Mouse (Mus musculus) Patski (cell line): ENCODE data around the gene Maats1. TPM values are rescaled to one million over a fixed set of nuclear protein-coding genes. Genes with fewer than 3 reads are reported as not detected.

Experiments used
- ATAC-seq: fragments of 100-300 bp; one replicate; pipeline ENCODE4 v1.8.0; 2021
- CTCF ChIA-PET: fragments of 350-600 bp; sonication (Branson Sonifier 250); formaldehyde crosslinking; loops from one replicate; lab custom pipeline; 2022; ENCODE audit warnings: inconsistent platforms; lab: Charles Lee
- POLR2A ChIA-PET: fragments of 350-600 bp; sonication (Branson Sonifier 250); formaldehyde crosslinking; loops from one replicate; lab custom pipeline; 2022; ENCODE audit warnings: antibody characterized with exemption, inconsistent platforms; lab: Charles Lee
- DNase-seq: peaks from one replicate; pipeline ENCODE4 v3.0.0-alpha.2; 2011; ENCODE audit warnings: low read depth, low spot score
- H3K27me3 ChIP-seq: fragments of 371-371 bp; one replicate; pipeline ENCODE4 v1.5.1; 2021
- CTCF ChIP-seq: fragments of 100-300 bp; IDR thresholded peaks from one replicate; pipeline ENCODE4 v1.5.1; 2021
- in situ Hi-C: fragments of 300-500 bp; cut with MboI; formaldehyde crosslinking; loops from 3 replicates; pipeline ENCODE4 v1.11.1; 2018; ENCODE audit warnings: low pct_unique_long_range_greater_than_20kb, mixed read lengths
- polyA plus RNA-seq: library from polyadenylated mRNA; unstranded; gene quantifications from one replicate; pipeline ENCODE4 v1.2.3, GENCODE M21; 2021

Gene Maats1
- polyA plus RNA-seq, 1 experiment from 2014 or later = 0.09 TPM

DNA sequence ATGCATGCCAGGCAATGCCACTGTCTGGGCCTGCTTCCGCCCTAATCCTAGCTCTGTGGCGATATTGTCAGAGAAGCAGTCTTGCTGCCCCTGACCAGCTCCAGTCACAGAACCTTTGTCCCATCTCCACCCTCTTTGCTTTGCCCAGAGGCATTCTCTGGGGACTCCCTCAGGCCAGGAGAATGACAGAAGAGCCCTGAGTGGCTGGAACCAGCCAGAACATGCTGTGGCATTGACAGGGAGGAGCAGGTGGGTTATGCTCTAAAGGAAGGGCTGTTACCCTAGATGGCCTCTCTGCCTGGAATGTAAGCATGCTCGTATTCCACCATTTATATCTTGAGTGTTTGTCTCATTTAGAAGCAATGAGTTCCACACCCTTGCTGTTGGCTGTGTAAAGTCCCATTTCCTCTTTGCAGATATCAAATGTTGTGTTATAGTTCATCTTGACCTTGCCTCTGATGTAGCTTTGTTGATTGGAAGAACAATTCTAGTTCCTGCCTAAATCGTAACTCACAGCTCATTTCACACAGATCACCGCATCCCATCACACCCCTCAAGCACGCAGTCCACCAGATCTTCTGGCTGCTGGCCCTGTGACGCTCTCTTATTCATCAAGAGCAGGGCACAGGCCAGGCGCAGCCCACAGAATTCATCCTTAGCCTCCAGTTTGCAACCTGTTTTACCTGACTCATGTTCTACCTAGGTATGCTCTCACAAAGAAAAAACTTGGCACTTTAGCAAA is 28.9 kb upstream of the Maats1 start:
- in situ Hi-C loops = no loop called here
- ATAC-seq (no peak), DNase-seq (no peak)
- ChIA-PET POLR2A (interaction anchor here (0.6 kb wide), 1 partner anchor 14 kb away, joined by 3 read pairs; no protein-coding TSS in a partner anchor), CTCF (no interaction called here)
- TF ChIP-seq CTCF = no peak
- H3K27me3 ChIP-seq = no peaks in the 10 kb centered on the region

DNA sequence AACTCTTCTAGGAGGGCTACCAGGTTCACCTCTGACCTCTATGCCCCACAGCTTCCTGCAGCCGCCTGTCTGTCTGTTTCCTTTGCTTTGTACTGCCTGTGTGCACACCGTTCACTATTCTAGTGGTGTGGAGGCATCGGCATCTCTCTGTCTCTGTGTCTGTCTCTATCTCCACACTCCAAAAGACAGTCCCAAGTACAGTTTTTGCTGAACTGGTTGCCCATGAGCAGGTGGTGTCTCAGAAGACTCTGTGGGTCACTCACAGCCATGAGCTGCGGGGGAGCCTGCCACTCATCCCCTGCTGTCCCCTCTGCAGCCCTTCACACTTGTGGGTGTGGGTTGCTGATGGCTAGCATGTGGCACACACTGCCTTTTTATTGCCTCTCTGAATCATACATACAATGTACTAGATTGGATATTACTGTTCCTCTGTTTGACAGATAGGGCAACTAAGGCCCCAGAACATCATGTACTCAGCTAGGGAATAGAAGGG is 28.1 kb upstream of the Maats1 start:
- DNase-seq = no peak
- no peak for TF ChIP-seq CTCF
- ChIA-PET POLR2A (no interaction called here), CTCF (no interaction called here)
- in situ Hi-C loops = no loop called here
- no peaks in the 10 kb centered on the region for H3K27me3 ChIP-seq
- no peak for ATAC-seq

DNA sequence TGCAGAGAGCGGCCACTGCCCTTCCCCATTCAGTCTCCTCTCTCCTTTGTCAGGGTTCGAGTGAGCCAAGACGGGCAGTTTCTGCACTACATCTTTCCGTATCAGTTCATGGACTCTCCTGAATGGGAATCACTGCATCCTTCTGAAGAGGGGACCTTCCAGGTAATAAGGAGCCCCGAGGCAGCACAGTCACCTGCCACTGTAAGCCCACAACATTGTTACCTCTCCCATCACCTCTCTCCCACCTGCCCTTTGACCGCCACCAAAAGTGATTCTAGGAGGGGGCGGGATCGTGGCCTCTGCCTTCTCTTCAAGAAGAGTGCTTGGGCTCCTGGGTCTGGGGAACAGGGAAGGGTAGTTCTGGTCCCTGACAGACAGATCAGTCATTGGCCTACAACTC is 27.5 kb upstream of the Maats1 start:
- ChIA-PET CTCF (no interaction called here), POLR2A (no interaction called here)
- ATAC-seq = no peak
- in situ Hi-C loops = no loop called here
- no peak for DNase-seq
- no peaks in the 10 kb centered on the region for H3K27me3 ChIP-seq
- no peak for TF ChIP-seq CTCF

DNA sequence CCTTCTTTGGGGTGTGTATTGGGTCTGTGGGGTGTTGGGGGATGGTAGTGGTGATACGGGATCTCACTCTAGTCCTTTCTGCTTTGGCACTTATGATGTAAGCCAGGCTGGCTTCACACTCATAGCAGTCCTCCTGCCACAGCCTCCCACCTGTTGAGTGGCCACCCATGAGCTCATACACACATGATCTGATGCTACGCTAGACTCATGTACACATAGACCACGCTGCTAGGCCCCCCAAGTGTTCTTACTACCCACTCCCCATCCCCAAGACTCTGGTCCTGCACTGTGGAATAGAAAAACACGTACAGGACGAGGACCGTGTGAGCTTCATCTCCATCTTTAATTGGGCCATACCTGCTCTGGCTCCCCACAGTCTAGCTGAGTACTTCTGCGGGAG is 27.1 kb upstream of the Maats1 start:
- ATAC-seq = no peak
- POLR2A ChIA-PET = no interaction called here
- CTCF ChIA-PET = interaction anchor here (0.8 kb wide), 1 partner anchor 64 kb away, joined by 3 read pairs; the partner anchor contains the start of gene Pla1a
- in situ Hi-C loops = no loop called here
- no peak for DNase-seq
- no peaks in the 10 kb centered on the region for H3K27me3 ChIP-seq
- TF ChIP-seq CTCF = no peak

DNA sequence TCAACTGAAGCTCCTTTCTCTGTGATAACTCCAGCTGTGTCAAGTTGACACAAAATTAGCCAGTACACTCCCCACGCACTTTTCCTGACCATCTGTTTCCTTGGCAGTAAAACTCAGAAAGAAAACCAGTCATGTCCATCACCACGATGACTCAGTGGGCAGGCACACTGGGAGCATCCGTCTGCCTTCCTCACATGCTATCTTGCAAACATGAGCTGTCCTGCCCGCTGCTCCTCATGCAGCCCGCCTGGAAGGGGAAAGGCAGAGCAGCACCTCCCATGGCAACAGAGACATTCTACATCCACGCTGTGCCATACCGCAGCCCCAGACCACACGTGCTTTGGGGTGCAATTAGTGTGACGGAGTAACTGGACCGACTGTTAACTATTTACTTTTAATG is 26.4 kb upstream of the Maats1 start:
- in situ Hi-C loops = no loop called here
- CTCF ChIA-PET = interaction anchor here (0.8 kb wide), 1 partner anchor 65 kb away, joined by 3 read pairs; the partner anchor contains the start of gene Pla1a
- POLR2A ChIA-PET = no interaction called here
- no peak for TF ChIP-seq CTCF
- DNase-seq (peak; percentile 73), ATAC-seq (peak; percentile 98)
- no peaks in the 10 kb centered on the region for H3K27me3 ChIP-seq

DNA sequence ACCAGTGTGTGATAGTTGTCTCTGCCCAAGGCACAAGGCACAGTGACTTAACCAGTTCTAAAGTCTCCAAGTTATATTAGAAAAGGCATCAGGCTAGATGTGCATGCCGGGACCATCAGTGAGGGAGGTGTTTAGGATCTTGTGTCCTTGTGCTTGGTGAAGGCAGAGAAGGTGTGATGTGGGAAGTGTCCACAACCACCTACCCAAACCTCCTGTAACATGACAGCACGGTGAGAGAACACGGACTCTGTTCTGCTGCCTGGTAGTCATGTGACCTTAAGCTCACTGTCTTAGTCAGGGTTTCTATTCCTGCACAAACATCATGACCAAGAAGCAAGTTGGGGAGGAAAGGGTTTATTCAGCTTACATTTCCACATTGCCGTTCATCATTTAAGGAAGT is 24.3 kb upstream of the Maats1 start:
- ChIA-PET CTCF (interaction anchor here (0.8 to 1.2 kb wide), 2 partner anchors 9 to 17 kb away, joined by 3 to 4 read pairs; no protein-coding TSS in a partner anchor), POLR2A (no interaction called here)
- no peak for DNase-seq
- TF ChIP-seq CTCF = no peak
- in situ Hi-C loops = no loop called here
- H3K27me3 ChIP-seq = no peaks in the 10 kb centered on the region
- ATAC-seq = no peak

DNA sequence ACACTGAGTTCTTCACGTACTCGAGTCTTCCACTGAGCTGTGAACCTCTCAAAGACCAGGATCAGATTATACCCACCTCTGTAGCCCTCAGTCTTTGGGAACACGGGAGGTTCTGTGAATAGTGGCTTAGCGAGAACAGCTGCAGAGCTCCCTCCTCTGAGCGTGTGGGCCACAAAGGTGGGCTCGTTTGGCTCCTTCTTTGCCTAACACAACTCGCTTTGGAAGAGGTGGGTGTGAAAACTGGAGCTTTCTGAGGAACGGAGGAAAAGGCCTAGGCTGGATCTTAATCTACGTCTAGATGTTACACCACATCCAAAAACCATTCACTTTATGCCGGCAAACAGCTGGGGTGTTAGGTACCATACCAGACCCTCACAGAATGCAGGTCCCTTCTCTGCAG is 23.4 kb upstream of the Maats1 start:
- POLR2A ChIA-PET = no interaction called here
- no peaks in the 10 kb centered on the region for H3K27me3 ChIP-seq
- in situ Hi-C loops = no loop called here
- DNase-seq (no peak), ATAC-seq (no peak)
- CTCF ChIA-PET = interaction anchor here (1.0 to 1.2 kb wide), 2 partner anchors 9 to 19 kb away, joined by 3 read pairs; no protein-coding TSS in a partner anchor
- TF ChIP-seq CTCF = no peak

DNA sequence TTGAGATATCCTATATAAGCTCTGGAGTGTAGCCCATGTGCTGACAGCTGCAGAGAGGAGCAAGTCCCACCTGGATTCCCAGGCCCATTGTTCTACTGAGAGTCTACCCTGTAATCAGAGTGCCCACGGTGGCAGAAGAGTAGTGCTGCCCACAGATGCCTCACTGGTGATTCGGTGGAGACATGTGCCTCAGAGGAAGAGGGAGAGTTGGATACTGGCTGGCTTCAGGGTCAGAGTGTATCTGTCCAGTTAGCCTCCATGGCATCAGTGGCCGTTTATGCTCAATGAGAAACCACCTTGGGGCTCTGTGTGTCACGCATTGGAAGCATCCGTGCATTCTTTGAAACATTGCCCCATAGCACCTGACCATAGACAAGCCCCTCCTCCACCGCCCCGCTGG is 21.7 kb upstream of the Maats1 start:
- H3K27me3 ChIP-seq = no peaks in the 10 kb centered on the region
- in situ Hi-C loops = no loop called here
- DNase-seq = no peak
- no peak for ATAC-seq
- TF ChIP-seq CTCF = no peak
- CTCF ChIA-PET = no interaction called here
- POLR2A ChIA-PET = no interaction called here

DNA sequence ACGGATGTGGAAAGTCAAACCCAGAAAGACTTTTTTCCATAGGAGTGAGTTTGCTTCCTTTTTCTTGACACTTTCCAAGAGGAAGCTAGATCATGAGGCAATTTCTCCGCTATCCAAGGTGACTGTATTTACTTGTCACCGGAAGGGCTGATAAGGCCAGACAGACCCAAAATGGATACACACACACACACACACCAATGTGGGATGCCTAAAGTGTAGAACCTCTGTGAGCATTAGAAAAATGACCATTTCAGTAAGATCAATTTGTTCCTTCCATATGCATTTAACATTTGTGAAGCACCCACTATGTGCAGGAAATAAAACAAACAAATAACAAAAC is 21.3 kb upstream of the Maats1 start:
- ChIA-PET CTCF (no interaction called here), POLR2A (no interaction called here)
- in situ Hi-C loops = no loop called here
- no peak for TF ChIP-seq CTCF
- ATAC-seq (no peak), DNase-seq (no peak)
- no peaks in the 10 kb centered on the region for H3K27me3 ChIP-seq

DNA sequence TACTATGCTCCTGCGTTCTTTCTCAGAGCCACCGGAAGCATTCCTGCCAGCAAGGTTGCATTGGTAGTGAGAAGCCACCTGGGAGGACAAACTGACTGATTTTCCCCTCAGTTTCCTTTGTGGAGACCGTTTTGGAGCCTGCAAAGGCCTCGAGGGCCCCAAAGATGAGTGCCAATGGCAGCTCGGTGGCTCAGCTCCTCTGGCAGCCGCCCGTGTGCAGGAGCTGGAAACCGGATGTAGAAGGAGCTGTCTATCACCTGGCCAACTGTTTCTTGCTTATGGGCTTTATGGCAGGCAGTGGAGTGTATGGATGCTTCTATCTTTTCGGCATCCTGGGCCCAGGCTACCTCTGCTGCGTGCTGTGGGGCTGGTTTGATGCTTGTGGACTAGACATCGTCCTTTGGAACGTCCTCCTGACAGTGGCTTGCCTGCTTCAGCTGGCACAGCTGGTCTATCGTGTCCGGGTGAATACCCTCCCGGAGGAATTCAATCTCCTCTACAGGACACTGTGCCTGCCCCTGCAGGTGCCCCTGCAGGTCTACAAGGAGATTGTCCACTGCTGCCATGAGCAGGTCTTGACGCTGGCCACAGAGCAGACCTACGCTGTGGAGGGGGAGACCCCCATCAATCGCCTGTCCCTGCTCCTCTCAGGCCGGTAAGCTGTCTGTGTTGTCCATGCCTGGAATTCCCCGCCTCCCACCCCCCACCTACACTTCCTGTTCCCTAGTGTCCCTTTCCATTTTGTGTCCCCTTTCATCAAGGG is 20.7 kb upstream of the Maats1 start:
- H3K27me3 ChIP-seq = no peaks in the 10 kb centered on the region
- in situ Hi-C loops = no loop called here
- POLR2A ChIA-PET = no interaction called here
- CTCF ChIA-PET = interaction anchor here (1.1 kb wide), 1 partner anchor 12 kb away, joined by 3 read pairs; no protein-coding TSS in a partner anchor
- no peak for ATAC-seq
- TF ChIP-seq CTCF = no peak
- DNase-seq = no peak

DNA sequence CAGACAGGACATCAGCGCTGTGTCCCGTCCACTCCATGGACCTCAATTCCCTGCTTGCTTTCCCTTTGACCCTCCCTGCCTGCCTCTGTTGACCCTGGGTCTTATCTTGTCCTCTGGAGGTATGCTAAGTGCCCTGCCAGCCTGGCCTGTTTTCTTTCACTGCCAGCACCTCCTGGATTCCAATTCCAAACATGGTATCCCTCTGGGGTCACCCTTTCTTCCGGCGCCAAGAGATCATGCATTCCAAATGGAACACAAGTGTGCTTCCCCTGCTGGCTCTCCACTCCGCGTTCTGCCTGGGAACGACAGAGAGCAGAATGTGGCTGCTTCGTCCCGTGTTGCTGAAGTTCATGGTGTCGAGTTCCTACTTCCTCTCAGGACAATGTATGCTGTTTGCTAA is 20.0 kb upstream of the Maats1 start, which contains the start of gene Popdc2:
Popdc2 (plus strand) TSS at position 277 of the 400 bp plus-strand sequence.
- no peak for DNase-seq
- POLR2A ChIA-PET = no interaction called here
- H3K27me3 ChIP-seq = no peaks in the 10 kb centered on the region
- in situ Hi-C loops = no loop called here
- ATAC-seq = no peak
- no peak for TF ChIP-seq CTCF
- CTCF ChIA-PET = interaction anchor here (1.1 kb wide), 1 partner anchor 12 kb away, joined by 3 read pairs; no protein-coding TSS in a partner anchor
